Mouse (Mus musculus) adrenal gland (tissue): ENCODE results near the gene Gli2.

Source experiments
- intact Hi-C: fragments of 180-260 bp; cut with DNase I; formaldehyde crosslinking; loops from one replicate; pipeline ENCODE4 v1.15.1; 2025
- microRNA-seq, 2 experiments: library from miRNA; unstranded; fragments of <30 nt; microRNA quantifications; one replicate each; pipeline ENCODE4; 2019

Gli2 gene

GRCm38 (mm10) chr1:118810336-118810735 lies 243.1 kb downstream of the Gli2 start:
- intact Hi-C loops: no loop called here

GRCm38 (mm10) chr1:118806727-118807126 lies 246.7 kb downstream of the Gli2 start:
- intact Hi-C loops: no loop called here

GRCm38 (mm10) chr1:118802166-118802565 lies 251.3 kb downstream of the Gli2 start:
- intact Hi-C loops: no loop called here

- intact Hi-C loops: no loop called here
Observed at GRCm38 (mm10) chr1:118799322-118800116, 253.9 kb downstream of the Gli2 start.

- intact Hi-C loops: no loop called here
Observed at GRCm38 (mm10) chr1:118795415-118796167, 257.8 kb downstream of the Gli2 start.

- intact Hi-C loops: no loop called here
Observed at GRCm38 (mm10) chr1:118789871-118790270, 263.5 kb downstream of the Gli2 start.

- intact Hi-C loops: no loop called here
Observed at GRCm38 (mm10) chr1:118789468-118789867, 264.0 kb downstream of the Gli2 start.

- intact Hi-C loops: no loop called here
Observed at GRCm38 (mm10) chr1:118788813-118789212, 264.6 kb downstream of the Gli2 start.

- intact Hi-C loops: no loop called here
Observed at GRCm38 (mm10) chr1:118787486-118787885, 265.9 kb downstream of the Gli2 start.

Small RNA genes lying within 50 kb of the gene (microRNA-seq; reads per million reads assigned to microRNA genes)
- gene Mir6346: 0 reads per million in 2 experiments
